Mouse (Mus musculus) lung, postnatal 0 days (tissue): ENCODE measurements around the gene Nfe2l3.

Experiments used
- CTCF ChIP-seq: IDR thresholded peaks from 2 replicates; pipeline ENCODE4 v1.5.1; 2016; ENCODE audit warnings: antibody characterized with exemption, mild to moderate bottlenecking
- EP300 ChIP-seq: IDR thresholded peaks from 2 replicates; pipeline ENCODE4 v1.6.1; 2016; ENCODE audit warnings: antibody characterized with exemption, mild to moderate bottlenecking, control low read depth

GRCm38 (mm10) chr6:51438826-51439330 lies 6.4 kb downstream of the Nfe2l3 start:
- no peak for TF ChIP-seq CTCF
- TF ChIP-seq EP300, result no peak
